Mouse (Mus musculus) monocyte, adult 5-6 weeks (primary cell): ENCODE measurements around the gene Gm4763. TPM values are rescaled to one million over a fixed set of nuclear protein-coding genes. Genes with fewer than 3 reads are reported as not detected.
"Not testable (repeated sequence)": the region's sequence is repeated elsewhere in the genome, so short reads cannot be mapped to it uniquely, and the experiment has no call there.

ENCODE experiments used
- ATAC-seq: fragments of 153-309, 156-312 bp; replicated peaks from 2 replicates; pipeline ENCODE4 v1.8.0; 2017; ENCODE audit warnings: mild to moderate bottlenecking; ENCODE audit not compliant: low TSS enrichment, insufficient number of reproducible peaks, severe bottlenecking, poor library complexity, low FRiP score
- total RNA-seq: library from RNA; stranded (forward); fragments of 200-1000, 200-491, 200-594 nt; gene quantifications from 3 replicates; pipeline ENCODE4 v1.2.3, GENCODE M21; 2017

Gm4763 gene
- total RNA-seq, result not detected in 3 replicates

GRCm38 (mm10) chr7:24726808-24727207 lies at the start of gene Gm4763:
Gene Gm4763 (minus strand): TSS chr7:24726908.
- not testable (repeated sequence) for ATAC-seq

GRCm38 (mm10) chr7:24776145-24776544 lies 49.4 kb upstream of the Gm4763 start:
- ATAC-seq, result no peak

GRCm38 (mm10) chr7:24773942-24774535 lies 47.3 kb upstream of the Gm4763 start:
- no peak for ATAC-seq

- no peak for ATAC-seq
These were observed 44.7 kb upstream of the Gm4763 start for GRCm38 (mm10) chr7:24771361-24771760.

- ATAC-seq, result no peak
These were observed 35.9 kb upstream of the Gm4763 start for GRCm38 (mm10) chr7:24762574-24762973.

GRCm38 (mm10) chr7:24761161-24761560 lies 34.5 kb upstream of the Gm4763 start:
- no peak for ATAC-seq

- no peak for ATAC-seq
These were observed 33.5 kb upstream of the Gm4763 start, which contains the start of gene Cd177 for GRCm38 (mm10) chr7:24760211-24760610. Gene Cd177 (minus strand): TSS chr7:24760311.

GRCm38 (mm10) chr7:24758520-24758919 lies 31.8 kb upstream of the Gm4763 start:
- 0 out of 2 replicates have a peak, but pooled peaks have one; percentile 42 for ATAC-seq

GRCm38 (mm10) chr7:24753476-24753875 lies 26.8 kb upstream of the Gm4763 start:
- no peak for ATAC-seq

- no peak for ATAC-seq
These were observed 24.9 kb upstream of the Gm4763 start for GRCm38 (mm10) chr7:24751610-24752009.

- no peak for ATAC-seq
These were observed 24.0 kb upstream of the Gm4763 start for GRCm38 (mm10) chr7:24750695-24751094.

- peak; percentile 53 for ATAC-seq
These were observed 9.4 kb upstream of the Gm4763 start for GRCm38 (mm10) chr7:24735970-24736670.

GRCm38 (mm10) chr7:24715039-24715438 lies 11.7 kb downstream of the Gm4763 start:
- ATAC-seq, result peak; percentile 66

- ATAC-seq, result no peak
These were observed 17.8 kb downstream of the Gm4763 start, which contains the start of gene BC049730 for GRCm38 (mm10) chr7:24708832-24709292. Gene BC049730 (plus strand): TSS chr7:24709242.

- ATAC-seq, result not testable (repeated sequence)
These were observed 23.9 kb downstream of the Gm4763 start for GRCm38 (mm10) chr7:24702841-24703240.

- not testable (repeated sequence) for ATAC-seq
These were observed 28.8 kb downstream of the Gm4763 start for GRCm38 (mm10) chr7:24697891-24698290.

- not testable (repeated sequence) for ATAC-seq
These were observed 34.0 kb downstream of the Gm4763 start for GRCm38 (mm10) chr7:24692693-24693092.

- not testable (repeated sequence) for ATAC-seq
These were observed 39.2 kb downstream of the Gm4763 start for GRCm38 (mm10) chr7:24687519-24687918.

GRCm38 (mm10) chr7:24684121-24684520 lies 42.6 kb downstream of the Gm4763 start:
- not testable (repeated sequence) for ATAC-seq

GRCm38 (mm10) chr7:24676575-24676974 lies 50.1 kb downstream of the Gm4763 start, which contains the start of gene Tex101:
Gene Tex101 (minus strand): TSS chr7:24676675.
- ATAC-seq, result no peak
